Mouse (Mus musculus) heart, embryonic 14.5 days (tissue): ENCODE results near the gene Olfr220. TPM values are rescaled to one million over a fixed set of nuclear protein-coding genes. Genes with fewer than 3 reads are reported as not detected.

Experiments
- ATAC-seq: fragments of 200-750 bp; cut with Nextera tagmentation; 2 replicates; pipeline ENCODE4 v1.8.0; 2017; ENCODE audit warnings: low read depth, moderate TSS enrichment; ENCODE audit not compliant: insufficient number of reproducible peaks, insufficient read depth, low FRiP score
- H3K27ac ChIP-seq, 2 experiments: fragments of 200-500 bp in 1 of 2; fragments of 300-500 bp in 1 of 2; sonication (generic) in 1 of 2; replicated peaks in 1 of 2; 2 replicates each; pipeline ENCODE4 v1.5.1; 2012 to 2014; ENCODE audit warnings: low read depth in 2 of 2, low read length in 2 of 2, control low read depth in 1 of 2, mild to moderate bottlenecking in 1 of 2, mixed read lengths in 1 of 2; ENCODE audit not compliant: control insufficient read depth in 1 of 2, insufficient read depth in 1 of 2
- H3K27me3 ChIP-seq: fragments of 300-500 bp; sonication (generic); 2 replicates; pipeline ENCODE4 v1.6.1; 2014; ENCODE audit warnings: mild to moderate bottlenecking, low read length, control low read depth; ENCODE audit not compliant: control insufficient read depth, insufficient read depth
- H3K36me3 ChIP-seq: fragments of 300-500 bp; sonication (generic); 2 replicates; pipeline ENCODE4 v1.6.1; 2014; ENCODE audit warnings: mild to moderate bottlenecking, control low read depth, low read length, mixed read lengths; ENCODE audit not compliant: control insufficient read depth, insufficient read depth
- H3K4me1 ChIP-seq, 2 experiments: fragments of 200-500 bp in 1 of 2; fragments of 300-500 bp in 1 of 2; sonication (generic) in 1 of 2; 2 replicates each; pipeline ENCODE4 v1.6.1; 2012 to 2014; ENCODE audit warnings: low read length in 2 of 2, control low read depth in 1 of 2, mixed read lengths in 1 of 2; ENCODE audit not compliant: control insufficient read depth in 2 of 2, insufficient read depth in 2 of 2
- H3K4me2 ChIP-seq: fragments of 300-500 bp; sonication (generic); 2 replicates; pipeline ENCODE4 v1.6.1; 2014; ENCODE audit warnings: mild to moderate bottlenecking, low read length
- H3K4me3 ChIP-seq, 2 experiments: fragments of 200-500 bp in 1 of 2; fragments of 300-500 bp in 1 of 2; sonication (generic) in 1 of 2; 2 replicates each; pipeline ENCODE4 v1.5.1; 2012 to 2014; ENCODE audit warnings: low read length in 2 of 2, mild to moderate bottlenecking in 2 of 2, control low read depth in 1 of 2, low read depth in 1 of 2, moderate library complexity in 1 of 2; ENCODE audit not compliant: control insufficient read depth in 1 of 2, insufficient read depth in 1 of 2
- H3K9ac ChIP-seq: fragments of 300-500 bp; sonication (generic); 2 replicates; pipeline ENCODE4 v1.6.1; 2014; ENCODE audit warnings: mild to moderate bottlenecking, low read length
- H3K9me3 ChIP-seq: fragments of 300-500 bp; sonication (generic); 2 replicates; pipeline ENCODE4 v1.6.1; 2016; ENCODE audit warnings: low read length, control low read depth; ENCODE audit not compliant: control insufficient read depth
- WGBS: fragments of 180-500 bp; shearing (Covaris S2); extraction: QIAGEN DNeasy Blood & Tissue Kit; methylation state at CpG from one replicate; pipeline ENCODE4 v1.1.7; 2014; 5-methylcytosine and 5-hydroxymethylcytosine counted together
- polyA plus RNA-seq: library from polyadenylated mRNA; unstranded; fragments of >200 nt; fragmentation: Nextera tagmentation; extraction: Ambion mirVana; gene quantifications from 2 replicates; pipeline ENCODE4 v1.2.1, GENCODE M21; 2014

Olfr220 gene
- polyA plus RNA-seq, 1 experiment from 2014 or later: not detected

DNA sequence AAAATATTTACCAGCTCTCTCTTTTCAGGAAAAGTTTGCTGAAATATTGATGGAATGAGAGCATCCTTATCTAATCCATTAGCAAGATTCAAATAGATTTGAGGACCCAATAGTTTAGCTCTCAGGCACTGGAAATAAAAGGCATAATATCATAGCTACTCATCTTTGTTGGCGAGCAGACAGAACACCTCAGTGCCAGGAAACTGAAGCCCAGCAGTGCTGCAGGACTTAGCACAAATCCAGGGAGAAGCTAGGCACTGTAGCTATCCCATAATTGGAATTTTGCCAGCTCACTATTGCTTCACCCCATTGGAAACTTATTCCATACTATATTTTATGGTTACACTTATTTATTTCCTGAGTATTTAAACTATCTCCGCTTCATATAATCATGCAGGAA, 13.2 kb downstream of the Olfr220 start:
- ATAC-seq: no peak
- Histone ChIP-seq H3K4me2 (no peak overlapping the region), H3K9ac (no peak overlapping the region), H3K27ac (no peak overlapping the region), H3K4me3 (no peak overlapping the region), H3K36me3 (no peaks in the 10 kb centered on the region), H3K27me3 (no peaks in the 10 kb centered on the region), H3K9me3 (no peaks in the 10 kb centered on the region), H3K4me1 (no peaks in the 10 kb centered on the region)
- 76% methylated on average over 2 of the region's 2 CpGs for WGBS

DNA sequence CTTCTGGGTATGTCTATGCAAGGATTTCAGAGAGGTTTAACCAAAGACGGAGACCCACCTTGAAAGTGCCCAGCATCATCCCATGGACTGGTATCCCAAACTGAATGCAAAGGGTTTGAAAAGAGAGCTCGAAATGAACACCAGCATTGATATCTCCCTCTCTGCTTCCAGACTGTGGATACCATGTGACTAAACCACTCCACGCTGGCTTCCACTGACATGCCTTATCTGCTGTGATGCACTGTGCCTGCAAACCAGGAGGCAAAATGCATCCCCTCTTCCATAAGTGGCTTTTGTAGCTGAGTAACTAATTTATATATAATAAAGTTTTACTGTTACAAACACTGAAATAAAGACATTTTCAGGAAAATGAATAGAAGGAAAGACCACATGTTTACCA, 23.5 kb downstream of the Olfr220 start:
- Histone ChIP-seq H3K27me3 (no peaks in the 10 kb centered on the region), H3K4me1 (peaks cover 0 to 2% of the 10 kb centered on the region in 2 experiments; a peak in 1 of 4 replicates), H3K9ac (no peak overlapping the region), H3K27ac (no peak overlapping the region), H3K4me3 (no peak overlapping the region), H3K36me3 (no peaks in the 10 kb centered on the region), H3K4me2 (no peak overlapping the region), H3K9me3 (no peaks in the 10 kb centered on the region)
- WGBS: 52% methylated on average over 3 of the region's 3 CpGs
- no peak for ATAC-seq

DNA sequence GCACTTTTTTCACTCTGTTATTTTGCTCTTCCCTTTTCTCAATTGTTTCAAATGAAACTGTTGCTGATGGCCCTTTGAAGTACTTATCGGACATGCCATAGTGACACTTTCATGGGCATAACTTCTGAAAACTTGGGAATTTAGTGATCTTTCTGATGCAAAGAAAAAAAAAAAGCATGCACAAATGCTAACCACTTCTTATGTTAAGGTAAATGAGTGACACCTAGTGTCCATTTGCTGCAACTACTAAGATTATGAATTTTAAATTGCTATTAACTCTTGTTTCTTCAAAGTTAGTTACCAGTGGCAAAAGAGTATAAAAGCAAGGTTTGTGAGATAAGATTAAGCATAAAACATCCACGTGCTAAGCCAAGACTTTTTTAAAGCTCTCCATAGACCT, 24.4 kb downstream of the Olfr220 start:
- Histone ChIP-seq H3K4me2 (no peak overlapping the region), H3K36me3 (no peaks in the 10 kb centered on the region), H3K4me1 (peaks cover 0 to 2% of the 10 kb centered on the region in 2 experiments; a peak in 1 of 4 replicates), H3K9ac (no peak overlapping the region), H3K27me3 (no peaks in the 10 kb centered on the region), H3K27ac (no peak overlapping the region), H3K9me3 (no peaks in the 10 kb centered on the region), H3K4me3 (no peak overlapping the region)
- WGBS: 18% methylated on average over 2 of the region's 2 CpGs
- no peak for ATAC-seq

DNA sequence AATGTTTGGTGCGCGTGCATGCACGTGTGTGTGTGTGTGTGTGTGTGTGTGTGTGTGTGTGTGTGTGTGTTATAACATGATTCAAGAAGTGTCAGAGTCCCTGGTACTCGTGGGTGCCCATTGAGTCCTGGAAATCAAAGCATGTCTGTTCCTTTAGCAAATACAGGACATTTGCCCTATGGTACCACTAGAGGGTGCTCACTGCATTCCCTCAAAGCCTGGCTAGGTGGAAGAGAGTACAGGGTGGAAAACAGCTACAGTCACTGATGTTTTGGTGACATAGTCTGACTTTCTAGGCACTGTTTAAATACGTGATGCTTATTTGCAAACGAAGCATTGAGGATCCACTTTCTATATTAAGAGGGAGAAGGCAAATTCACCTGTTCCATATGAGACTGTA, 27.9 kb downstream of the Olfr220 start:
- 5% methylated on average over 6 of the region's 6 CpGs for WGBS
- ATAC-seq: no peak
- H3K9ac ChIP-seq: no peak overlapping the region
- H3K4me1 ChIP-seq: peaks cover 0 to 2% of the 10 kb centered on the region in 2 experiments; a peak in 1 of 4 replicates
- no peaks in the 10 kb centered on the region for H3K36me3 ChIP-seq
- H3K27ac ChIP-seq: no peak overlapping the region
- H3K4me2 ChIP-seq: no peak overlapping the region
- H3K4me3 ChIP-seq: no peak overlapping the region
- no peaks in the 10 kb centered on the region for H3K27me3 ChIP-seq
- no peaks in the 10 kb centered on the region for H3K9me3 ChIP-seq

DNA sequence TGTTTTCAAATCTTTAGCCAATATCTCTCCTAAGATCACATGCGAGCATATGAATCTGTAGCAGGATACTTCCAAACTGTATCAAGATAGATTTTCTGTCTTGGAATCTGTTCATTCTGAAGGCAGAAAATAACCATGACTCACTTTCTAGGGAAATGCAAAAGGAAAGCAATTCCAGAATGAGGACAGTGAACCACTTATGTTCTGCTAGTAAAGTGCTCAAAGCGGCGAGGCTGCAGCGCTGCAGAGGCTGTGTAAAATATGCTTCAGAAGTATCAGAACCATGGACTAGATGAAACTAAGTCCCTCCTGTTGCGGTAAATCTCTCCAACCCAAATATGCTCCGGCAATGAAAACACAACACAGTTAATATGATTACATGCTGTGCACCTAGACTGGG, 40.7 kb downstream of the Olfr220 start:
- Histone ChIP-seq H3K27ac (no peak overlapping the region), H3K4me3 (no peak overlapping the region), H3K36me3 (no peaks in the 10 kb centered on the region), H3K4me2 (no peak overlapping the region), H3K4me1 (no peaks in the 10 kb centered on the region), H3K27me3 (no peaks in the 10 kb centered on the region), H3K9me3 (no peaks in the 10 kb centered on the region), H3K9ac (no peak overlapping the region)
- WGBS: 87% methylated on average over 6 of the region's 6 CpGs
- no peak for ATAC-seq

DNA sequence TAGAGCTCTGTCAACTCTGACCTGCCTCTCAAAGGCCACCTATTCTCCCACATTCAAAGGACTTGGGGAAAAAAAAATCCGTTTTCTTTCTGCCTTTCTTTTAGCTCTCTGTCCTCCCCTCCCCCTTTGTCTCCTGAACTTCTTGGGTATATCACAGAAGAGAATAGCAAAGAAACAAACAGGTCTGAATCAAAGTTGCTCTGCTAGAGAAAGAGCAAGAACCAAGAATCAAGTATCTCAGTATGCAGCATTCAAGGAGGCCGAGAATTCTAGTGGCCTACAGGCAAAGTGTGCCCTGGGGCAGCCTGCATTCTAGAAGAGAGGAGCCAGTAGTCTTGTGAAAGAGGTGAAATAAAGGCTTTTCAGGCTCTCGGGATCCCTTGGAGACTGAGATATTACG, 58.2 kb downstream of the Olfr220 start:
- Histone ChIP-seq H3K9ac (no peak overlapping the region), H3K27ac (no peak overlapping the region), H3K4me2 (no peak overlapping the region), H3K36me3 (no peaks in the 10 kb centered on the region), H3K9me3 (no peaks in the 10 kb centered on the region), H3K4me3 (no peak overlapping the region), H3K27me3 (peaks cover 17% of the 10 kb centered on the region), H3K4me1 (peaks cover 5 to 12% of the 10 kb centered on the region in 2 experiments)
- no peak for ATAC-seq
- 60% methylated on average over 4 of the region's 4 CpGs for WGBS

Other genes with a start within 250 kb of the Olfr220 start
- not detected in 2 replicates for gene Olfr419, start 190.0 kb upstream of the Olfr220 start, polyA plus RNA-seq
- not detected in 2 replicates for gene Mptx1, start 111.6 kb upstream of the Olfr220 start, polyA plus RNA-seq
- gene Olfr417, start 77.0 kb upstream of the Olfr220 start, polyA plus RNA-seq: not detected in 2 replicates
- not detected in 2 replicates for gene Olfr248, start 51.0 kb upstream of the Olfr220 start, polyA plus RNA-seq
- gene Olfr414, start 18.0 kb upstream of the Olfr220 start, polyA plus RNA-seq: not detected in 2 replicates
- gene Fmn2, start 59.7 kb downstream of the Olfr220 start, polyA plus RNA-seq: 0.43 and 0.74 TPM in 2 replicates